Mouse (Mus musculus) lung, embryonic 16.5 days (tissue): ENCODE results near the gene Stub1. TPM values are rescaled to one million over a fixed set of nuclear protein-coding genes. Genes with fewer than 3 reads are reported as not detected.

ENCODE experiments used
- ATAC-seq: fragments of 200-750 bp; cut with Nextera tagmentation; 2 replicates; pipeline ENCODE4 v1.8.0; 2017; ENCODE audit warnings: low read depth, mild to moderate bottlenecking, moderate library complexity
- H3K27ac ChIP-seq: fragments of 300-500 bp; sonication (generic); 2 replicates; pipeline ENCODE4 v1.5.1; 2014; ENCODE audit warnings: mild to moderate bottlenecking, control low read depth, low read length
- H3K27me3 ChIP-seq: fragments of 300-500 bp; sonication (generic); 2 replicates; pipeline ENCODE4 v1.6.1; 2014; ENCODE audit warnings: low read depth, low read length, mixed read lengths; ENCODE audit not compliant: control insufficient read depth, insufficient read depth
- H3K36me3 ChIP-seq: fragments of 300-500 bp; sonication (generic); 2 replicates; pipeline ENCODE4 v1.6.1; 2014; ENCODE audit warnings: low read length; ENCODE audit not compliant: control insufficient read depth, insufficient read depth
- H3K4me1 ChIP-seq: fragments of 300-500 bp; sonication (generic); replicated peaks from 2 replicates; pipeline ENCODE4 v1.6.1; 2014; ENCODE audit warnings: low read length, mixed read lengths; ENCODE audit not compliant: control insufficient read depth, insufficient read depth
- H3K4me2 ChIP-seq: fragments of 300-500 bp; sonication (generic); 2 replicates; pipeline ENCODE4 v1.6.1; 2014; ENCODE audit warnings: low read depth, low read length, control low read depth
- H3K4me3 ChIP-seq: fragments of 300-500 bp; sonication (generic); 2 replicates; pipeline ENCODE4 v1.5.1; 2014; ENCODE audit warnings: mild to moderate bottlenecking, low read length, control low read depth
- H3K9ac ChIP-seq: fragments of 300-500 bp; sonication (generic); 2 replicates; pipeline ENCODE4 v1.6.1; 2014; ENCODE audit warnings: low read length, control low read depth
- H3K9me3 ChIP-seq: fragments of 300-500 bp; sonication (generic); 2 replicates; pipeline ENCODE4 v1.6.1; 2016; ENCODE audit warnings: low read length; ENCODE audit not compliant: control insufficient read depth
- WGBS: fragments of 180-500 bp; shearing (Covaris S2); extraction: QIAGEN DNeasy Blood & Tissue Kit; methylation state at CpG from one replicate; pipeline ENCODE4 v1.1.7; 2014; 5-methylcytosine and 5-hydroxymethylcytosine counted together
- polyA plus RNA-seq: library from polyadenylated mRNA; unstranded; fragments of >200 nt; fragmentation: Nextera tagmentation; extraction: Ambion mirVana; gene quantifications from 2 replicates; pipeline ENCODE4 v1.2.1, GENCODE M21; 2015

The Stub1 gene
- polyA plus RNA-seq, 1 experiment from 2014 or later: 316 TPM

- H3K9ac ChIP-seq: no peak overlapping the region
- peaks cover 3% of the 10 kb centered on the region; the same call in 1 of the 2 replicates for H3K4me1 ChIP-seq
- ATAC-seq: no peak
- H3K27ac ChIP-seq: no peak overlapping the region
- no peak overlapping the region for H3K4me3 ChIP-seq
- no peaks in the 10 kb centered on the region for H3K9me3 ChIP-seq
- 67% methylated on average over 4 of the region's 4 CpGs for WGBS
- H3K27me3 ChIP-seq: peaks cover 33% of the 10 kb centered on the region
- no peaks in the 10 kb centered on the region for H3K36me3 ChIP-seq
- H3K4me2 ChIP-seq: no peak overlapping the region
These were observed 26.7 kb downstream of the Stub1 start for GRCm38 (mm10) chr17:25806507-25806906.

- no peaks in the 10 kb centered on the region for H3K9me3 ChIP-seq
- 7% methylated on average over 10 of the region's 10 CpGs for WGBS
- H3K4me1 ChIP-seq: no peaks in the 10 kb centered on the region
- no peak overlapping the region for H3K27ac ChIP-seq
- peaks cover 1% of the 10 kb centered on the region; the same call in 1 of the 2 replicates for H3K27me3 ChIP-seq
- no peak overlapping the region for H3K4me3 ChIP-seq
- H3K36me3 ChIP-seq: no peaks in the 10 kb centered on the region
- no peak overlapping the region for H3K4me2 ChIP-seq
- no peak overlapping the region for H3K9ac ChIP-seq
- ATAC-seq: 0 out of 2 replicates have a peak, but pooled peaks have one; percentile 40
These were observed 30.2 kb downstream of the Stub1 start for GRCm38 (mm10) chr17:25802825-25803517.

GRCm38 (mm10) chr17:25801029-25801428 lies 32.2 kb downstream of the Stub1 start:
- 4% methylated on average over 6 of the region's 6 CpGs for WGBS
- Histone ChIP-seq H3K4me3 (no peak overlapping the region), H3K4me1 (peaks cover 9% of the 10 kb centered on the region), H3K27ac (no peak overlapping the region), H3K27me3 (no peaks in the 10 kb centered on the region), H3K9ac (no peak overlapping the region), H3K4me2 (no peak overlapping the region), H3K9me3 (no peaks in the 10 kb centered on the region), H3K36me3 (no peaks in the 10 kb centered on the region)
- peak; percentile 32; the same call in 1 of the 2 replicates for ATAC-seq

- Histone ChIP-seq H3K4me2 (peak within 1 kb of the TSS; percentile 87), H3K27ac (peak within 1 kb of the TSS; percentile 2; the same call in 1 of the 2 replicates), H3K27me3 (no peaks in the 10 kb centered on the region), H3K4me1 (peaks cover 33% of the 10 kb centered on the region), H3K9me3 (no peaks in the 10 kb centered on the region), H3K36me3 (no peaks in the 10 kb centered on the region), H3K4me3 (peak within 1 kb of the TSS; percentile 79), H3K9ac (peak within 1 kb of the TSS; percentile 77)
- WGBS: under 1% methylated on average over 32 of the region's 35 CpGs
- peak; percentile 86 for ATAC-seq
These were observed 36.2 kb downstream of the Stub1 start, which contains the start of gene Metrn for GRCm38 (mm10) chr17:25796951-25797369. TSS of gene Metrn (minus strand) at chr17:25797136.

- Histone ChIP-seq H3K36me3 (no peaks in the 10 kb centered on the region), H3K4me3 (peak overlapping the region; percentile 79), H3K27me3 (no peaks in the 10 kb centered on the region), H3K27ac (peak overlapping the region; percentile 2; the same call in 1 of the 2 replicates), H3K4me2 (peak overlapping the region; percentile 87), H3K4me1 (peaks cover 36% of the 10 kb centered on the region), H3K9ac (peak overlapping the region; percentile 77), H3K9me3 (no peaks in the 10 kb centered on the region)
- ATAC-seq: 0 out of 2 replicates have a peak, but pooled peaks have one; percentile 3
- under 1% methylated on average over 37 of the region's 37 CpGs for WGBS
These were observed 36.9 kb downstream of the Stub1 start for GRCm38 (mm10) chr17:25796211-25796771.

GRCm38 (mm10) chr17:25795609-25796092 lies 37.6 kb downstream of the Stub1 start, which contains the start of gene AC134908.4:
TSS of gene AC134908.4 (minus strand) at chr17:25795659.
- Histone ChIP-seq H3K4me1 (peaks cover 42% of the 10 kb centered on the region), H3K27me3 (no peaks in the 10 kb centered on the region), H3K36me3 (no peaks in the 10 kb centered on the region), H3K27ac (peak within 1 kb of the TSS; percentile 2; the same call in 1 of the 2 replicates), H3K4me2 (peak within 1 kb of the TSS; percentile 87), H3K9me3 (no peaks in the 10 kb centered on the region), H3K9ac (peak within 1 kb of the TSS; percentile 77), H3K4me3 (peak within 1 kb of the TSS; percentile 79)
- 24% methylated on average over 6 of the region's 6 CpGs for WGBS
- ATAC-seq: no peak

GRCm38 (mm10) chr17:25794998-25795397 lies 38.2 kb downstream of the Stub1 start:
- WGBS: 87% methylated on average over 17 of the region's 17 CpGs
- no peak overlapping the region for H3K4me3 ChIP-seq
- no peak for ATAC-seq
- peaks cover 42% of the 10 kb centered on the region for H3K4me1 ChIP-seq
- no peak overlapping the region for H3K27ac ChIP-seq
- H3K36me3 ChIP-seq: no peaks in the 10 kb centered on the region
- no peak overlapping the region for H3K9ac ChIP-seq
- no peaks in the 10 kb centered on the region for H3K9me3 ChIP-seq
- no peaks in the 10 kb centered on the region for H3K27me3 ChIP-seq
- peak overlapping the region; percentile 87 for H3K4me2 ChIP-seq

- Histone ChIP-seq H3K4me1 (peaks cover 42% of the 10 kb centered on the region), H3K36me3 (peaks cover 7% of the 10 kb centered on the region; the same call in 1 of the 2 replicates), H3K4me2 (no peak overlapping the region), H3K27me3 (no peaks in the 10 kb centered on the region), H3K4me3 (no peak overlapping the region), H3K27ac (peak overlapping the region; percentile 37; the same call in 1 of the 2 replicates), H3K9ac (no peak overlapping the region), H3K9me3 (no peaks in the 10 kb centered on the region)
- no peak for ATAC-seq
- WGBS: 66% methylated on average over 13 of the region's 13 CpGs
These were observed 39.0 kb downstream of the Stub1 start for GRCm38 (mm10) chr17:25794197-25794596.

- Histone ChIP-seq H3K9ac (peak within 1 kb of the TSS; percentile 89), H3K27me3 (no peaks in the 10 kb centered on the region), H3K4me1 (peaks cover 41% of the 10 kb centered on the region), H3K4me2 (peak within 1 kb of the TSS; percentile 94), H3K27ac (peak within 1 kb of the TSS; percentile 99), H3K4me3 (peak within 1 kb of the TSS; percentile 96), H3K36me3 (peaks cover 16% of the 10 kb centered on the region; the same call in 1 of the 2 replicates), H3K9me3 (no peaks in the 10 kb centered on the region)
- ATAC-seq: peak; percentile 89
- WGBS: under 1% methylated on average over 14 of the region's 14 CpGs
These were observed 40.6 kb downstream of the Stub1 start, which contains the start of gene Fam173a for GRCm38 (mm10) chr17:25792615-25793014. TSS of gene Fam173a (minus strand) at chr17:25792901.
